Mouse (Mus musculus): Measurements from ENCODE around the gene Gm10662. TPM values are rescaled to one million over a fixed set of nuclear protein-coding genes. Genes with fewer than 3 reads are reported as not detected.
"Not testable (repeated sequence)": the region's sequence is repeated elsewhere in the genome, so short reads cannot be mapped to it uniquely, and the experiment has no call there.

The Gm10662 gene
- total RNA-seq (2012; rRNA removed) (not detected in 2 replicates), total RNA-seq (2014; rRNA removed) (not detected in 2 replicates), polyA plus RNA-seq (2012; ENCODE audit: insufficient read length, low read depth) (not detected in 2 replicates)

GRCm38 (mm10) chr7:23144380-23144779 is at the start of gene Gm10662:
Gene Gm10662, minus strand, starts transcription at chr7:23144480.
- in situ Hi-C loops (cut with MboI; ENCODE audit: low pct_ligation_motif_present, low pct_unique_long_range_greater_than_20kb, low sequenced_read_pairs); H3K79me2 ChIP-seq (replicated peaks; ENCODE audit: control insufficient read depth, extremely low read depth, insufficient read depth, poor library complexity, severe bottlenecking); H3K4me1 ChIP-seq (ENCODE audit: control insufficient read depth in 1 of 2, insufficient read depth in 2 of 2); H3K4me3 ChIP-seq (replicated peaks in 1 of 3; ENCODE audit: low read depth in 2 of 3, low read length in 2 of 3, poor library complexity in 1 of 3); H3K27me3 ChIP-seq (replicated peaks); H3K4me2 ChIP-seq (ENCODE audit: insufficient read depth, low read depth, poor library complexity, severe bottlenecking); H3K9ac ChIP-seq (ENCODE audit: insufficient read depth, low read depth); H3K27ac ChIP-seq (ENCODE audit: insufficient read depth, low read depth); DNase-seq (ENCODE audit: extremely low read depth); dilution Hi-C loops (cut with MboI; ENCODE audit: extremely low pct_ligation_motif_present, extremely low pct_unique_long_range_greater_than_20kb, low sequenced_read_pairs); H3K36me3 ChIP-seq (replicated peaks in 1 of 2; ENCODE audit: control insufficient read depth in 1 of 2, insufficient read depth in 1 of 2, low read length in 1 of 2); H3K9me3 ChIP-seq (replicated peaks; ENCODE audit: low read length): not testable (repeated sequence)

- DNase-seq (ENCODE audit: extremely low read depth); H3K9me3 ChIP-seq (replicated peaks; ENCODE audit: low read length); H3K4me3 ChIP-seq (replicated peaks in 1 of 3; ENCODE audit: low read depth in 2 of 3, low read length in 2 of 3, poor library complexity in 1 of 3); H3K27me3 ChIP-seq (replicated peaks); H3K4me2 ChIP-seq (ENCODE audit: insufficient read depth, low read depth, poor library complexity, severe bottlenecking); H3K4me1 ChIP-seq (ENCODE audit: control insufficient read depth in 1 of 2, insufficient read depth in 2 of 2); H3K36me3 ChIP-seq (replicated peaks in 1 of 2; ENCODE audit: control insufficient read depth in 1 of 2, insufficient read depth in 1 of 2, low read length in 1 of 2); dilution Hi-C loops (cut with MboI; ENCODE audit: extremely low pct_ligation_motif_present, extremely low pct_unique_long_range_greater_than_20kb, low sequenced_read_pairs); H3K79me2 ChIP-seq (replicated peaks; ENCODE audit: control insufficient read depth, extremely low read depth, insufficient read depth, poor library complexity, severe bottlenecking); H3K27ac ChIP-seq (ENCODE audit: insufficient read depth, low read depth); in situ Hi-C loops (cut with MboI; ENCODE audit: low pct_ligation_motif_present, low pct_unique_long_range_greater_than_20kb, low sequenced_read_pairs); H3K9ac ChIP-seq (ENCODE audit: insufficient read depth, low read depth): not testable (repeated sequence)
These were observed 19.2 kb upstream of the Gm10662 start for GRCm38 (mm10) chr7:23163505-23163904.

Other genes starting within 250 kb of the Gm10662 start
- gene Gm4214, start 159.8 kb downstream of the Gm10662 start, total RNA-seq (2012; rRNA removed): not detected in 2 replicates
- not detected in 2 replicates for gene Gm4214, start 159.8 kb downstream of the Gm10662 start, total RNA-seq (2014; rRNA removed)
- gene Gm4214, start 159.8 kb downstream of the Gm10662 start, polyA plus RNA-seq (2012; ENCODE audit: insufficient read length, low read depth): not detected in 2 replicates
- gene Gm4216, start 124.6 kb downstream of the Gm10662 start, total RNA-seq (2012; rRNA removed): not detected in 2 replicates
- gene Gm4216, start 124.6 kb downstream of the Gm10662 start, total RNA-seq (2014; rRNA removed): not detected in 2 replicates
- gene Gm4216, start 124.6 kb downstream of the Gm10662 start, polyA plus RNA-seq (2012; ENCODE audit: insufficient read length, low read depth): not detected in 2 replicates
- not detected in 2 replicates for gene Vmn1r163, start 88.9 kb downstream of the Gm10662 start, total RNA-seq (2012; rRNA removed)
- gene Vmn1r163, start 88.9 kb downstream of the Gm10662 start, total RNA-seq (2014; rRNA removed): not detected in 2 replicates
- not detected in 2 replicates for gene Vmn1r163, start 88.9 kb downstream of the Gm10662 start, polyA plus RNA-seq (2012; ENCODE audit: insufficient read length, low read depth)
- not detected in 2 replicates for gene Gm8720, start 77.0 kb downstream of the Gm10662 start, total RNA-seq (2012; rRNA removed)
- not detected in 2 replicates for gene Gm8720, start 77.0 kb downstream of the Gm10662 start, total RNA-seq (2014; rRNA removed)
- gene Gm8720, start 77.0 kb downstream of the Gm10662 start, polyA plus RNA-seq (2012; ENCODE audit: insufficient read length, low read depth): not detected in 2 replicates
- gene Vmn1r165, start 72.9 kb upstream of the Gm10662 start, total RNA-seq (2012; rRNA removed): not detected in 2 replicates
- gene Vmn1r165, start 72.9 kb upstream of the Gm10662 start, total RNA-seq (2014; rRNA removed): not detected in 2 replicates
- gene Vmn1r165, start 72.9 kb upstream of the Gm10662 start, polyA plus RNA-seq (2012; ENCODE audit: insufficient read length, low read depth): not detected in 2 replicates
- gene Vmn1r166, start 107.2 kb upstream of the Gm10662 start, total RNA-seq (2012; rRNA removed): not detected in 2 replicates
- not detected in 2 replicates for gene Vmn1r166, start 107.2 kb upstream of the Gm10662 start, total RNA-seq (2014; rRNA removed)
- not detected in 2 replicates for gene Vmn1r166, start 107.2 kb upstream of the Gm10662 start, polyA plus RNA-seq (2012; ENCODE audit: insufficient read length, low read depth)
- not detected in 2 replicates for gene Gm6902, start 134.4 kb upstream of the Gm10662 start, total RNA-seq (2012; rRNA removed)
- gene Gm6902, start 134.4 kb upstream of the Gm10662 start, total RNA-seq (2014; rRNA removed): not detected in 2 replicates
- gene Gm6902, start 134.4 kb upstream of the Gm10662 start, polyA plus RNA-seq (2012; ENCODE audit: insufficient read length, low read depth): not detected in 2 replicates
- not detected in 2 replicates for gene Nlrp4e, start 156.7 kb upstream of the Gm10662 start, total RNA-seq (2012; rRNA removed)
- gene Nlrp4e, start 156.7 kb upstream of the Gm10662 start, total RNA-seq (2014; rRNA removed): not detected in 2 replicates
- gene Nlrp4e, start 156.7 kb upstream of the Gm10662 start, polyA plus RNA-seq (2012; ENCODE audit: insufficient read length, low read depth): not detected in 2 replicates
- gene Nlrp5, start 241.4 kb upstream of the Gm10662 start, total RNA-seq (2012; rRNA removed): not detected in 2 replicates
- gene Nlrp5, start 241.4 kb upstream of the Gm10662 start, total RNA-seq (2014; rRNA removed): not detected in 2 replicates
- not detected in 2 replicates for gene Nlrp5, start 241.4 kb upstream of the Gm10662 start, polyA plus RNA-seq (2012; ENCODE audit: insufficient read length, low read depth)

Measured in CH12.LX (cell line).